Mouse (Mus musculus) lung, postnatal 25 days (tissue): ENCODE measurements around the gene Trim14.

Experiments
- DNase-seq: peaks from one replicate; pipeline ENCODE4 v3.0.0; 2022; ENCODE audit warnings: low spot score

The Trim14 gene

DNA sequence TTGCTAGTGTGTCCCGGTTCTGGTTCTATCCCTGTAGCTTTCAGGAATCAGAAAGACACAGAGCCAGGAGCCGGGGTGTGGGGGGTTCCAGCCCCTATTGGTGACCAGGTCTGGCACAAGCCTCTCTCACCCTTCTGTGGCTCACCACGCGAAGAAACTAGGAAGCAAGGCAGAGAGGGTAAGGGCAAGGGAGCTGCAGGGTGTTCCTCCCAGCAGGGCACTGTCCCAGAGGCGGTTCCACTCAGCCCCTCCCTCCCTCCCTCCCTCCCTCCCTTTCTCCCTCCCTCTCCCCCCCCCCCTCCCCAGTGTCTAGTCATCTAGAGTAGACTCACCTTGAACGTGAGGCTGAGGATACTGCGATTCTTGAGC is 8.4 kb downstream of the Trim14 start:
- DNase-seq: no peak

DNA sequence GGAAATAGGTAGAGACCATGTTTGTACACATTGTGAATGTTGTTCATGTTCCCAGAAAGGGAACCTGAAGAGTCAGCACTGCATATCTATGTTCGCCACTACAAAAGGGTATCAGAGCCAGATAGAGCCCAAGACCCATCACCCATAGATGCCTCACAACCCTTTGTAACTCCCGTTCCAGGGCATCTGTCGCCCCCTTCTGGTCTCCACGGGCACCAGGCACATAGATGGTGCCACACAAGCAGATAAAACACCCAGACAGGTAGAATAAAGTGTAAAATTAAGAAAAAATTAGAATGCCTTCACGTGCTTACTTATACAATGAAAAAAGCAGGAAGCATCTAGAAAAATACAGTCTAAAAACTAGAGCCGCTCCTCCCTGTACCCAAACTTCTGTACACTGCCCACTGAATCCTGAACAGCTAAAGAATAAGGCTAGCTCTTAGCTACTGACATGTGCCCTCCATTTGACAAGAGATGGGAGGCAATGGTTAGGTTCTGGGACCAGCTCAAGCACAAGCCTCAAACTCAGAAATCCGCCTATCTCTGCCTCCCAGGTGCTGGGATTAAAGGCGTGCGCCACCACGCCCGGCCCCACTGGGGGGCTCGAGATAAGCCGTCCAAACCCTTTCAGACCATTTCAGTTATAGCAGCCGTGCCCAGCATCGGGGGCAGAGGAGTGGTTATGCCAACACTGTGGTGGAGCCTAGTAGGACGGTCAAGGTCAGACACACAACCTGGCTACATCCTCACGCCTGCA is 9.0 kb downstream of the Trim14 start:
- no peak for DNase-seq

DNA sequence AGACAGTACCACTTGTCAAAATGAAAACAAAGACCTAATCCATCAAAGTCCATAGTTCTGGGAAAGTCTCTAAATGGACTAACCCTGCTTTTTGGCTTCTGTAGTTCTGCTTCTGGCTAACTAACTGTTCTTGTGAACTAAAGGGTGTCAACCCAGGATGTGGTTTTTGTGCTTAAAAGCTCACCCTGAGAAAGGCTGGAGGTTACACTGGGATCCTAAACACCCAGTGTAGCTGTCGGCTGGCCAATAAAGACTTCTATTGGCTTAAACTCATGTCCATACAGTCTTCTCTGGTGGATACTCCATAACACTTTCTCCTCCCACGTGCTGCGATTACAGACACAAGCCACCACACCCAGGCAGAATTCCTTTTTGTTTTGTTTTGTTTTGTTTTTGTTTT is 9.7 kb downstream of the Trim14 start:
- DNase-seq: no peak

DNA sequence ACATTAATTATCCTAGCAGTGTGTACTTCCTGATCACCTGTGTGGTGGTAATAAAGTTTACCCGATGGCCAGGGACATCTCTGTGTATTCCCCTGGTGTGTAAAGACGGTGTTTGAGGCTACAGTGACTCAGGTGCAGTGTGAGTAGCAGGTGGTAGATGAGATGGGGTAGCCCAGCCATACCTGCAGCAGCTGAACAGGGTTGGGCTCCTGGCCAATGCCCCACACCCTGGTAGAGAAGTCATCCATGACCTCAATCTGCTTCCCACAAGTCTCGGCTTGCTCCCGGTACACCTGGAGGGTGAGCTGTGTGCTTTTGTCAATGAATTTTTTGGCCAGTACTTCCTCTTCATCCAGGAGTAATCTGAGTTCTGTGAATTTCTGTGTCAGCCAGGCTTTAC is 12.6 kb downstream of the Trim14 start:
- no peak for DNase-seq

DNA sequence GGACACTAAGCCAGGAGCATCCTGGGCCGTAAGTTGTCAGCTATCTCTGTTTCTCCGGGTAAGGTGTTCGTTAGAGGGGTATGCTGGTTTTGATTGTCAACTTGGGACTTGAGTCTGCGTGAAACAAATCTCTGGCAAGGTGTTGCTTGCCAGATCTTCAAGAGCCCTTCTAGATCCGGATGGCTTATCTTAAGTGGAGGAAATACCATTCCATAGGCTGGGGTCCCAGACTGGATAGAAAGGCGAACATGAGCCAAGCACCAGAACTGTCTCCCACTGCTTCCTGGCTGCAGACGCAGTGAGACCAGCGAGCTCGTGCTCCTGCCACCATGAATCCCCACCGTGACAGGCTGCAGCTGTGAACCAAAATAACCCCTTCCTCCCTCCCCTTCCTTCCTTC is 14.5 kb downstream of the Trim14 start:
- peak; percentile 44 for DNase-seq

DNA sequence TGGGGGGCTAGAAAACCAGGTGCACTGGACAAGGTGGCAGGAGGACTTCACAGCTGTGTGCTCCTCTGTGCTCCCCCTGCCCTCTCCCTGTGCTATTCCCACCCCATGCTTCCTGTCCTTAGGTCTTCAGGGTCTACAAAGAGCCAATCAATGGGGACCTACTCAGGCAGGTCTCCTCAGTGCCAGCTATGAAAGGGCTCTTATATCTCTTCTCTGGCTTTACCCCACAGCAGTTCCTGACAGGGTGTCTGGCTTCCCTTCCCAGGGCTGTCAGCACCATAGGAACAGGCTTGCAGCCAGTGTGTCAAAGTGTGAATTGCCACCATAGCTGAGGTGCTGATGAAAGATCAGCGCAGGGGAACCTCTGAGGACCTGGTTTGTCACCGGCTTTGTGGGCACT is 15.4 kb downstream of the Trim14 start:
- no peak for DNase-seq

DNA sequence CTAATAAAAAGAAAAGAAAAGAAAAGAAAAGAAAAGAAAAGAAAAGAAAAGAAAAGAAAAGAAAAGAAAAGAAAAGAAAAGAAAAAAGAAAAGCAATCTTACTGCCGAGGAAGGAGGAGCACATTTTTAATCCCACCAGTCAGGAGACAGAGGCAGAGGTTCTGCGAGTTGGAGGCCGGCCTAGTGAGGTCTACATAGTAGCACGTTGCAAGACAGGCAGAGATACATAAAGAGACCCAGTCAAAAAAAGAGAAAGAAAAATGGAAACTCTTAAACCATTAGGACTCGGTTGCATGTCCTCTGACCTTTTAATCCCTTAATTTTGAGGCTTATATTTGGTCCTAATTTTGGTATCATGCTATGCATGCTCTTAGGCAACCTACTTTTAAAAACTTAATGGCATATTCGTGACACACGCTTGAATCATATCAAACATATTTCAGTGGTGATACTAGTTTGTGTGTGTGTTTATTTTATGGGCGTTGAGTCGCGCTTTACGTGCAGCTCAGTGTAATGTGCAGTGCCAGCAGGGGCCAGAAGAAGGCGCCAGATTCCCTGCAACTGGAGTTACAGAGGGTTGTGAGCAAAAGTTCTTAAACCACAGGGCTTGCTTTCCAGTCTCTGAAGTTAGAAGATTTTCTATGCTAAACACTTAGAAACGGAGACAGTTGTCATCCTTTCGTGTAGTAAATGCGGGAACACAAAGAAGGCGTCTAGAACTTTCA is 28.0 kb downstream of the Trim14 start:
- peak; percentile 87 for DNase-seq

DNA sequence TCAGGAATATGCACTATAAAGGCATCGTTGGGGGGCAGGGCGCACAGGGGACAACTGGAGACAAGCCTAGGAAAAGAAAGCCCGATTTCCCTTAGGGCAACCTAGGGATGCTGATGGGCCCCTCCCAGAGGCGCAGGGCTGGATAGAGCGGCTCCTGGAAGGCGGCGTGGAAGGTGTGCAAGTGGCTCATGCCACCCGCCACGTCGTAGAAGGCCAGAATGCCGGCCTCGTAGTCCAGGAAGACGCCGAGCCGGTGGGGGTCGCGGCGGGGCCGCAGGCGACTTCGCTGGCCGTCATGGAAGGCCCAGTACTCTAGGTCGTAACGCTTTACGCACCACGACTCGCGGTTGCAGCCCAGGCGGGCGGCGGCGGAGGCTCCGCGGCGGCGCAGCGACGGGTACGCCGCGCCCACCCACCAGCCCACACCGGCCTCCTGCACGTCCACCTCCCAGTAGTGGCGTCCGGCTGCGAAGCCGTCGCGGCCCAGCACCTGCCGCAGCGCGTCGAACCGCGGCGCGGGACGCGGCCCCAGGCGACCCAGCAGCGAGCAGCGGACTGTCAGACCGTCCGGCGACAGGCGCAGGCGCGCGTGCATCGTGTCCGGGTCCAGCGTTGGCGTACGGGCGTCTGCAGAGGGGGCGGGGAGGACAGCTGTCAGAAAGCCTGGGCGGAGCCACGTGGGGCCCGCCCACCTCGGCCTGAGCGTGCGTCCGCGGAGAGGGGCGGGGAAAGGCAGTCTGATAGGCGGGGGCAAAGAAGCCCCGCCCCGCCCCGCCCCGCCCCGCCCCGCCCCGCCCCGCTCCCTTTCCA is 28.9 kb downstream of the Trim14 start:
- DNase-seq: peak; percentile 95

DNA sequence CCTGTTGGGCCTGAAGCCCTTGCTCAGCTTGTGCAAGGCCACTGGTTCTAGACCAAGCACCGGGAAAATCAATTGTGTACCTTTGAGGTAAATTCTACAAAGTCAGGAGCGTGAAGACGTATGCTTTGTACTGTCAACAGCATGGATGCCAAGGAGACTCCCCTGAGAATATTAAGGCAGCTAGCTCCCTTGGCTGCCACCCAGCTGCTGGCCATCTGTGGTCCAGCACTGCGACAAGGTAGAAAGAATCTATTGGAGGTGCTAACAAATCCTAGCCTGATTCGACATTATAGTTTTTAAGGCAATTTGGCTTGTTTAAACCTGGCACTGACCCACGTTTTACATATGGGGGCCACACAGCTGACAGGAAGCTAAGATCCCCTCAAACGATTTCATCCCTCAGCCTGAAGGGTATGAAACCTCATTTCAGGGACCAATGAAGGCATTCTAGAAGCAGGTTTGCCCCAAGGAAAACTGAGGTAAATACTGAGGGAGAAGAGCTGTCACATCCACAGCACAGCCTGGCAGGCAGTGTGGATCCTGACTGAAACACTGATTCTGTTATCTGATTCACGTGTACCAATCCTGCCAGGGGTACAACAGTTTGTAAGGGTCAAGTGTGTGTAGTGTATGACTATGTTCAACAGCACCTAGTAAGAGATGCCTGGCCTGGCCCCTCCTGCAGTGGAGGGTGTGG is 30.4 kb downstream of the Trim14 start:
- no peak for DNase-seq

DNA sequence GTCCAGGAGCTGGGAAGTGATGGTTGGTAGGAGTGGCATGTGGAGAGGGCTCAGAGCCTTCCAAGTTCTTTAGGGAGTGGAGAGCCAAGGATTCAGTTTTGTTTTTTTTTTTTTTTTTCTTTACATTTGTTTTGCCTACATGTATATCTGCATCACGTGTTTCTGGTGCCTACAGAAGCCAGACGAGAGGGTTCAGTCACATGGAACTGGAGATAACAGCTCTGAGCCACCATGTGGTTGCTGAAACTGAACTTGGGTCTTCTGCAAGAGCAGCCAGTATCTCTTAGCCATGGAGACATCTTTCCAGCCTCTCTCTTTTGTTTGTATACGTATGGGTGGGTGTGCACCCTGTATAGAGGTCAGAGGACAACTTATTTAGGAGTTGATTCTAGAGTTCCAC is 32.1 kb downstream of the Trim14 start:
- DNase-seq: no peak

DNA sequence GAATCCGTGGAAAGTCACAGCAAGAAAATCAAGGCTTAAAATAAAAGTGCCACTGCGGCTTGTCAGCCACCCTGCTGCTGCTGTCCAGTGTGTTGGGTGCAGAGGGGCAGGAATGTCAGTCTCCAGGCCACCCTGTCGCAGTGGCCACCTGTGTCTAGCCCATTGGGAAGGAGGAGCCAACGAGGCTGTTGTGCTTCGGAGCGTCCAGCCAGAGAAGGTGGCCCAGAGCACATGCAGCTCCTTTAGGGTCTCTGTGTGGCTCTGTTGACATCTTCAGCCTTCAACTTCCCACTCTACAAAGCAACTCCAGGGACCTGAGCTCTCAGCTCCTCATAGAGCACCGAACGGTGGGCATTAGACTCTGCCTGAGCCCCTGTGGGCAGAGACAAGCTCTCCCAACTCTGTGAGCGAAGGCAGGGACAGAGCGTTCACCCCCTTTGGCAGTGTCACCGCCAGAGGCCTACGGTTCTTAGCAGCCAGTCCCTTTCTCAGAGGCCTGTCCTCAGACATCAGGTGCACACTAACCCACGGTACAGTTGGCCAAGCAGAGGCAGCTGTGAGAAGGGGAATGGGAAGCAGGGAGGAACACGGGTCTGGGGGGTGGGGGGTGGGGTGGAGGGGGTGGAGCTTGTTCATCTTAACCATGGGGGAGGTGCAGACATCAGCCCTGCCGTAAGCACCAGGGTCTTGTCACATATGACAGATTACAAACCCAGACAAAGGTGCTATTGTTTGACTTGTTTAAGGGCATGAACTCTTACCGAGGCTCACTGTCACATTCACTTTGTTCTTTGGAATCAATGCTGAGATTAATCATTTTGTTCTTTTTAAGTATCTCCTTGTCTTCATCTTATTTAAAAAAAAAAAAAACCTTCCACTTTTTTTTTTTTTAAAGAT is 33.1 kb downstream of the Trim14 start:
- no peak for DNase-seq

DNA sequence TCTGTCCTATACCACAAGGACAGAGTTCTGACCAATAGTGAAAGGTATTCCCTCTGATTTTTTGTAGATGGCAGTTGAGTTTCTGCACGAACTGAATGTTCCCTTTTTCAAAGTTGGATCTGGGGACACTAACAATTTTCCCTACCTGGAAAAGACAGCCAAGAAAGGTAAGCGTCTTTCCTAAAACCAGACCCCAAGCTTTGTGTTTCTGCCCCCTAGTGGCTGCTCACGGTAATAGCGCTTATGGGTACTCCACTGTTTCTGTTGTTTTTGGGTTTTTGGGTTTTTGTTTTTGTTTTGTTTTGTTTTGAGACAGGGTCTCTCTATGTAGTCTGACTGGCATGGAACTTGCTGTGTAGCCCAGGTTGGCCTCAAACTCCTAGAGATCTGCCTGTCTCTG is 37.0 kb downstream of the Trim14 start:
- DNase-seq: no peak

DNA sequence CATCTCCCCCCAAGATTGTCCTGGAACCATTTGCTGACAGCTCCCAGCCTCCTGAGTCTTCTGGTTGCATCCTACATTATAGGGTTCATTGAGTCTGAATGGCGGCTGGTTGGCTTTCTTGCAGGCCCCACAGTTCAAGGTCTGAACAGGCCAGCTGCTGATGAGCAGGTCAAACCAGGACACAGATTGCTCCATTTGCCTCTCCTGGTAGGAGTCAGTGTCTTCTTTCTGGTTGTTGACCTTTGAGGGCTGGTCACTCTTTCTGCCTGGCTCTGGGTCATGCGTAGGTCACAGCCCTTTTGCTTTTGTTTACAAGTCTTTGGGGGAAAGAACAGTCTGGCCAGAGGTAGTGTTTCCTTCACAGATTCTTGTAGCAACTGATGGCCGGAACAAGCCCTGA is 37.4 kb downstream of the Trim14 start:
- DNase-seq: no peak

DNA sequence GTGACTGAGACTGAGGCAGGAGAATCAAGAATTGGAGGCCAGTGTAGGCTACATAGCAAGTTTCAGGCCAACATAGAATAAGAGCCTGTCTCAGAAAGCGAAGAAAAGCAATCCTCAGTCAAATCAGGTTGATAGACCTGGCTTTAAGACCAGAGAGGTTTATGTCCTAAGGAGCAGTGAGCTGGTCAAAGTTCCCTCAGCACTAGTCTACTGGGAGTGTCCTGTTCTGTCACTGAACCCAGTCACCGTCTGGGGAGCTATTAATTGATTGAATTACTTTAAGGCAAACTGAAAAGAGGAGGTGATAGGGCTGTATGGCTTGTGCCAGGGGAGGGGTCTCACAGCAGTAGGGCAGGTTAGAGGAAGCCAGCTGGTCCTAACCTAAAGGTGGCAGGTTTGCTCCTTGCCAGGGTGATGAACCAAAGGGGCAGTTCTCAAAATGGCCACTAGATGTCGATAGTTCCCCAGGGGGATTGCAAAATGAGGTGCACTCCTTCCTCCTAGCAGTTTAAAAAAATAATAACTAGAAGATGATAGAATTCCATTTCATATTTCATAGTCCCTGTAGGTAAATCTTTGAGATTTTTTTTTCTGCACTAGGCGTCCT is 38.6 kb downstream of the Trim14 start:
- DNase-seq: peak; percentile 81

DNA sequence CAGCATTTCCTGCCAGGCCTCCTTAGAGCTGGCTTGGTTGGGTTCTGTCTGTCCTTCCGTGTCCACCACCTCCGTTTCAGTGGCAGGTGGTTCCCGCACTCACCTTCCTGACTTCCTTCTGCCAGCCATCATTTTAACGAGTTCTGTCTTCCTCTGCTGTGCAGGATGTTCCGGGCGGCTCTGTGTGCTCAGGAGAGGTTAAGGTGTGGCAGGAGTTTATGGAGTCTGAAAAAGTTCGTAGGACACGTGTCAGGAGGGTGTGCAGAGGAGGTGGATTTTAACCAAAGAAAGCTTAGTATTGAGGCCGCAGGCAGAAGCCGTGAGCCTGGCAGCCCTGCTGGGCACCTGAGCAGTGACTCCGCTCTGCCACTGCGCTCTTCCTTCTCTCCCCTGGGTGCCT is 40.4 kb downstream of the Trim14 start:
- DNase-seq: no peak

DNA sequence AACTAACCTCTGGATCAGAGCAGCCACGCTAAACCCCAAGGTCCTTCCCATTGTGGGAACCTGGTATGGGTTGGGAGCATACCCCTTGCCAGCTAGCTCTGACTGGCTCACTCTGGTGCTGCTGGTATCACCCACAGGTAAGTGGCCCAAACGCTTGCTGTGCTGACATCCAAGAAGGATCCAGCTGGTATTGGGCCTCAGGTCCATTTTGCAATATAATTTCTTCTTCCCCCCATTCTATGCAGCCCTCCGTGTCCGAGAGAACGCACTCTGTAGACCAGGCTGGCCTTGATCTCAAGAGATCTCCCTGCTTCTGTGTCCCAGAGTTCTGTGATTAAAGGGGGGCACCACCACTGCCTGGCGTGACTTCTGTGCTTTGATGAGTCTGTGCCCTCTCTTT is 42.9 kb downstream of the Trim14 start:
- DNase-seq: no peak

DNA sequence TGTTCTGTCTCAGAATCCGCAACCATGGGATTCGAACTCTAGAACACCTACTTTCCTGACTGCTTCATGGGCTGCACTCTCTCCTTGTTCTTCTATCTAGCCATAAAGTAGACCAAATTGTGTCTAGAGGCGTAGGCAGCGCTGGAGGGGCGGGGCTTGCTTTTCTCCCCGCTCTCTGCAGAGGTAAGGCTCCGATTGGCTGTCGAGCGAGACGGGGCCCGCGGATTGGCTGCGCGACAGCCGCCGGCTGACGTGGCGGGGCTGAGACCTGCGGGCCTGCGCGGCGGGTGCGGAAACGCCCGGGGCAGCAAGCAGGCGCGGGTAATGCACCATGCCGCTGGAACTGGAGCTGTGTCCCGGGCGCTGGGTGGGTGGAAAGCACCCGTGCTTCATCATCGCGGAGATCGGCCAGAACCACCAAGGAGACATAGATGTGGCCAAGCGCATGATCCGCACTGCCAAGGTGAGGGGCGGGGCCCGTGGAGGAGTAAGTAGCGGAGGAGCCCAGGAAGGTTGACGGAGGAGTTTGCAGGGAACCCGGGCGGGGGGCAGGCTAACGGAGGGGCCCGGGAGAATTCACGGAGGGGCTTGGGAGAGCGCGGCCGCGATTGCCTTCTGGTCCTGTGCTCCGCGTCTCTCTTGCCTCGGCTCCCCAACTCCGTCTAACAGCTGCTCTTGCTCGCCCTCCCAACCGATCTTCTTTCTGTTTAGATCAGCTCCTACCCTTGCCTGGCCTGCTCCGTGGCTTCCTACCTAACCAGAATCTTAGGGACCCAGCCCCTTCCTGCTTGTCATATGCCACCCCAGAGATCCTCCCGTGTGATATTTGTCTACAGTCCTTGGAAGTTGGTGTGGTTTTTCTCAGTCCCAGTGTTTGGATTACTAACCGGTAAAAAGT is 46.7 kb downstream of the Trim14 start, which contains the start of gene Nans:
TSS of gene Nans (plus strand) at position 221 of the 898 bp plus-strand sequence.
- DNase-seq: peak; percentile 97

DNA sequence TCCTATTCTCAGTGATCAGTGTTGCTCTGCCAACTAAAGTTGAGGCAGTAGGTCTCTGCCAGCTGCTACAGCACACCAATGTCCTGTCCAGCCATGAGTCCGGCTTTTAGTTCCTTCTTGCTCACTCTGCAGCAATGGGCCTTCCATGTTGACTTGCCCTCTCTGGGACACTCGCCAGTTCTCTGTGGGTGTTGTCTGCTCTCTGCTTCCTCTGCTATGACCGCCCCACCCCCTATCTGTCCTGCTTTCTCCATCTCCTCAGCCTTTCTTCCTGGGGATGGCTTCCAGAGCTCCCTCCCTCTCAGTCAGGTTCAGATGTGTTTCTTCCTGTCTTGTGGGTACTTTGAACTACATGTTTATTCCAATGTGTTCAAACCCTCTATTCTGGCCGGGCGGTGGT is 48.6 kb downstream of the Trim14 start:
- DNase-seq: peak; percentile 89

DNA sequence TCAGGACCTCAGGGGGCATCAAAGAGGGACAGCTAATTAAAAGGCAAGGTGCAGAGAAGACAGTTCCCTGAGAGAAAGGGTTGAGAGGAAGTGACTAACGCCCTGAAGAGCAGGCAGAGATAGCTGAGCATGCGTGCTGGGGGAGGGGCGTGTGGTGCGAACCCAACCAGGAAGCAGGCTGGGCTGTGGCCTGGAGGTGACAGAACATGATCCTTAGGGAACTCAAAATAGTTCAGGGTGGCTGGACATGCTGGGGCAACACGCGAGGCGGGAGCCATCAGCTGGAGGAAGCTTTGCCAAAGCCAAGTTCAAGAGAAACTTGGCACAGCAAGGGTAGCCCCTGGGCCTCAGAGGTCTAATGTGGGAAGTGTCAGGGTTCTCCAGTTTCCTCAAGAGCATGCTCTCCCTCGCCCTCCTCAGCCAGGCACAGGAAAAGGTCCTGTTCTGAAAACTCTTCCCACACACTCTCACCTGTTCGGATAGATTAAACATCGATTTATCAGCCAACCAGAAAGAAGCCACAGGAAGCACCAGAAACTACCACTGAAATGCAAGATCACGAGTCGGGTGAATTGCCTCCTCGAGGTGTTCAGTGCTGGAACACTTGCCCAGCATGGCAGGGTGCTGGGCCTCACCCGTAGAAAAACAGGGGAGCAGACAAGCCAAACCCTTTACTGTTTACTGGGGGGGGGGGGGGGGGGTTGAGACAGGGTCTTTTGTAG is 50.1 kb downstream of the Trim14 start:
- DNase-seq: peak; percentile 89
